Mouse (Mus musculus): ENCODE results near the gene Pimreg. TPM values are rescaled to one million over a fixed set of nuclear protein-coding genes. Genes with fewer than 3 reads are reported as not detected.
A peak's percentile ranks its signal among the peaks of the same experiment; 100 is the strongest.

Gene Pimreg
- polyA plus RNA-seq, 1 experiment, result not detected

- Histone ChIP-seq H3K4me3 (ENCODE audit: insufficient read depth, low read depth, low read length) (no peak overlapping the region), H3K27ac (ENCODE audit: insufficient read depth, low read depth, low read length) (peak overlapping the region; percentile 99), H3K4me1 (ENCODE audit: control insufficient read depth, insufficient read depth, low read length) (peaks cover 57% of the 10 kb centered on the region)
- WGBS, result 9% methylated on average over 11 of the region's 11 CpGs
- TF ChIP-seq CTCF (IDR thresholded peaks at IDR 0.05; ENCODE audit: insufficient read depth, low read depth, low read length), result no peak
- TF ChIP-seq POLR2A (IDR thresholded peaks at IDR 0.05; ENCODE audit: insufficient read depth, low read depth, low read length), result no peak
Measured at GRCm38 (mm10) chr11:72086251-72087046, 44.6 kb downstream of the Pimreg start.

- H3K27ac ChIP-seq (ENCODE audit: insufficient read depth, low read depth, low read length), result peak overlapping the region; percentile 29
- peaks cover 62% of the 10 kb centered on the region for H3K4me1 ChIP-seq (ENCODE audit: control insufficient read depth, insufficient read depth, low read length)
- H3K4me3 ChIP-seq (ENCODE audit: insufficient read depth, low read depth, low read length), result no peak overlapping the region
- WGBS, result 74% methylated on average over 8 of the region's 8 CpGs
- TF ChIP-seq CTCF (IDR thresholded peaks at IDR 0.05; ENCODE audit: insufficient read depth, low read depth, low read length), result no peak
Measured at GRCm38 (mm10) chr11:72092390-72092789, 50.6 kb downstream of the Pimreg start.

GRCm38 (mm10) chr11:72094442-72094841 is 52.6 kb downstream of the Pimreg start:
- 68% methylated on average over 7 of the region's 7 CpGs for WGBS
- Histone ChIP-seq H3K27ac (ENCODE audit: insufficient read depth, low read depth, low read length) (no peak overlapping the region), H3K4me3 (ENCODE audit: insufficient read depth, low read depth, low read length) (no peak overlapping the region), H3K4me1 (ENCODE audit: control insufficient read depth, insufficient read depth, low read length) (peaks cover 59% of the 10 kb centered on the region)
- TF ChIP-seq POLR2A (IDR thresholded peaks at IDR 0.05; ENCODE audit: insufficient read depth, low read depth, low read length) (no peak), CTCF (IDR thresholded peaks at IDR 0.05; ENCODE audit: insufficient read depth, low read depth, low read length) (no peak)

GRCm38 (mm10) chr11:72095994-72096393 is 54.2 kb downstream of the Pimreg start:
- Histone ChIP-seq H3K4me1 (ENCODE audit: control insufficient read depth, insufficient read depth, low read length) (peaks cover 57% of the 10 kb centered on the region), H3K27ac (ENCODE audit: insufficient read depth, low read depth, low read length) (no peak overlapping the region), H3K4me3 (ENCODE audit: insufficient read depth, low read depth, low read length) (no peak overlapping the region)
- TF ChIP-seq POLR2A (IDR thresholded peaks at IDR 0.05; ENCODE audit: insufficient read depth, low read depth, low read length), result no peak
- no peak for TF ChIP-seq CTCF (IDR thresholded peaks at IDR 0.05; ENCODE audit: insufficient read depth, low read depth, low read length)
- WGBS, result 36% methylated on average over 3 of the region's 3 CpGs

Other genes starting within 250 kb of the Pimreg start
- not detected in 2 replicates for gene Aipl1, start 4.5 kb upstream of the Pimreg start, polyA plus RNA-seq (2012; ENCODE audit: insufficient read depth, insufficient read length, low replicate concordance, missing spikeins)
- not detected in 2 replicates for gene Pitpnm3, start 93.7 kb downstream of the Pimreg start, polyA plus RNA-seq (2012; ENCODE audit: insufficient read depth, insufficient read length, low replicate concordance, missing spikeins)
- gene Gm43951, start 164.8 kb downstream of the Pimreg start, polyA plus RNA-seq (2012; ENCODE audit: insufficient read depth, insufficient read length, low replicate concordance, missing spikeins), result not detected in 2 replicates
- gene 4933427D14Rik, start 165.4 kb downstream of the Pimreg start, polyA plus RNA-seq (2012; ENCODE audit: insufficient read depth, insufficient read length, low replicate concordance, missing spikeins), result not detected in 2 replicates
- not detected in 2 replicates for gene Txndc17, start 165.5 kb downstream of the Pimreg start, polyA plus RNA-seq (2012; ENCODE audit: insufficient read depth, insufficient read length, low replicate concordance, missing spikeins)
- gene Med31, start 173.6 kb downstream of the Pimreg start, polyA plus RNA-seq (2012; ENCODE audit: insufficient read depth, insufficient read length, low replicate concordance, missing spikeins), result not detected in 2 replicates
- not detected in 2 replicates for gene Slc13a5, start 225.2 kb downstream of the Pimreg start, polyA plus RNA-seq (2012; ENCODE audit: insufficient read depth, insufficient read length, low replicate concordance, missing spikeins)

Measured in olfactory bulb, adult 2 months (tissue).